Mouse (Mus musculus) R1 (cell line): ENCODE data around the gene Mepce.

Experiments used
- DNase-seq: peaks from one replicate; pipeline ENCODE4 v3.0.0-alpha.2; 2018; ENCODE audit warnings: low read depth, low spot score

Gene Mepce

GRCm38 (mm10) chr5:137788171-137788570 is 716 bp upstream of the Mepce start:
- DNase-seq: no peak

- peak; percentile 100 for DNase-seq
Observed at GRCm38 (mm10) chr5:137786109-137786942, 1.1 kb downstream of the Mepce start.

GRCm38 (mm10) chr5:137785164-137786031 is 2.1 kb downstream of the Mepce start:
- DNase-seq: peak; percentile 73

- DNase-seq: no peak
Observed at GRCm38 (mm10) chr5:137784546-137784945, 2.9 kb downstream of the Mepce start.

- DNase-seq: no peak
Observed at GRCm38 (mm10) chr5:137783901-137784540, 3.4 kb downstream of the Mepce start.

GRCm38 (mm10) chr5:137782776-137783522 is 4.5 kb downstream of the Mepce start:
- no peak for DNase-seq

GRCm38 (mm10) chr5:137781661-137782060 is 5.8 kb downstream of the Mepce start:
- no peak for DNase-seq

- DNase-seq: peak; percentile 81
Observed at GRCm38 (mm10) chr5:137779053-137779933, 8.2 kb downstream of the Mepce start.

GRCm38 (mm10) chr5:137778635-137779034 is 8.8 kb downstream of the Mepce start, which contains the start of gene Ppp1r35:
Gene Ppp1r35 (plus strand): TSS chr5:137778849.
- DNase-seq: peak; percentile 98

- no peak for DNase-seq
Observed at GRCm38 (mm10) chr5:137777267-137777845, 10.1 kb downstream of the Mepce start.

- peak; percentile 90 for DNase-seq
Observed at GRCm38 (mm10) chr5:137776408-137776918, 11.0 kb downstream of the Mepce start.

- DNase-seq: no peak
Observed at GRCm38 (mm10) chr5:137775587-137776290, 11.7 kb downstream of the Mepce start.

- no peak for DNase-seq
Observed at GRCm38 (mm10) chr5:137772755-137773154, 14.7 kb downstream of the Mepce start.

GRCm38 (mm10) chr5:137770709-137771108 is 16.7 kb downstream of the Mepce start:
- peak; percentile 87 for DNase-seq

- no peak for DNase-seq
Observed at GRCm38 (mm10) chr5:137768475-137768874, 19.0 kb downstream of the Mepce start.

- DNase-seq: peak; percentile 76
Observed at GRCm38 (mm10) chr5:137766270-137766669, 21.2 kb downstream of the Mepce start.

- DNase-seq: peak; percentile 58
Observed at GRCm38 (mm10) chr5:137764609-137765340, 22.7 kb downstream of the Mepce start.

GRCm38 (mm10) chr5:137759971-137760412 is 27.5 kb downstream of the Mepce start:
- peak; percentile 96 for DNase-seq
